Mouse (Mus musculus): ENCODE measurements around the gene Sox5. TPM values are rescaled to one million over a fixed set of nuclear protein-coding genes. Genes with fewer than 3 reads are reported as not detected.

Sox5 gene
- polyA plus RNA-seq, 1 experiment from 2014 or later: 3.3 TPM

- no peak overlapping the region for H3K9ac ChIP-seq (ENCODE audit: low read depth, low read length)
- 0 out of 2 replicates have a peak, but pooled peaks cover 8% of the 10 kb centered on the region for H3K4me1 ChIP-seq (replicated peaks; ENCODE audit: control insufficient read depth, insufficient read depth, low read length)
- no peak overlapping the region for H3K4me3 ChIP-seq (ENCODE audit: low read depth, low read length)
- H3K36me3 ChIP-seq (ENCODE audit: control insufficient read depth, insufficient read depth): no peaks in the 10 kb centered on the region
- no peak for TF ChIP-seq CTCF (IDR thresholded peaks at IDR 0.05; ENCODE audit: low read depth)
- WGBS: 75% methylated on average over 13 of the region's 13 CpGs
- H3K4me2 ChIP-seq (replicated peaks; ENCODE audit: low read depth): no peak overlapping the region
- ATAC-seq: no peak
- H3K9me3 ChIP-seq (ENCODE audit: control insufficient read depth): no peaks in the 10 kb centered on the region
- no peaks in the 10 kb centered on the region for H3K27me3 ChIP-seq (replicated peaks; ENCODE audit: control insufficient read depth, insufficient read depth, low read length)
- no peak overlapping the region for H3K27ac ChIP-seq (ENCODE audit: low read depth, low read length)
Measured at GRCm38 (mm10) chr6:144753225-144753962, 28.4 kb downstream of the Sox5 start.

- Histone ChIP-seq H3K9me3 (ENCODE audit: control insufficient read depth) (no peaks in the 10 kb centered on the region), H3K27me3 (replicated peaks; ENCODE audit: control insufficient read depth, insufficient read depth, low read length) (no peaks in the 10 kb centered on the region), H3K4me2 (replicated peaks; ENCODE audit: low read depth) (no peak overlapping the region), H3K36me3 (ENCODE audit: control insufficient read depth, insufficient read depth) (no peaks in the 10 kb centered on the region), H3K4me1 (replicated peaks; ENCODE audit: control insufficient read depth, insufficient read depth, low read length) (0 out of 2 replicates have a peak, but pooled peaks cover 8% of the 10 kb centered on the region), H3K27ac (ENCODE audit: low read depth, low read length) (no peak overlapping the region), H3K9ac (ENCODE audit: low read depth, low read length) (no peak overlapping the region), H3K4me3 (ENCODE audit: low read depth, low read length) (no peak overlapping the region)
- WGBS: 88% methylated on average over 4 of the region's 4 CpGs
- no peak for ATAC-seq
- no peak for TF ChIP-seq CTCF (IDR thresholded peaks at IDR 0.05; ENCODE audit: low read depth)
Measured at GRCm38 (mm10) chr6:144751581-144751980, 30.2 kb downstream of the Sox5 start.

DNA sequence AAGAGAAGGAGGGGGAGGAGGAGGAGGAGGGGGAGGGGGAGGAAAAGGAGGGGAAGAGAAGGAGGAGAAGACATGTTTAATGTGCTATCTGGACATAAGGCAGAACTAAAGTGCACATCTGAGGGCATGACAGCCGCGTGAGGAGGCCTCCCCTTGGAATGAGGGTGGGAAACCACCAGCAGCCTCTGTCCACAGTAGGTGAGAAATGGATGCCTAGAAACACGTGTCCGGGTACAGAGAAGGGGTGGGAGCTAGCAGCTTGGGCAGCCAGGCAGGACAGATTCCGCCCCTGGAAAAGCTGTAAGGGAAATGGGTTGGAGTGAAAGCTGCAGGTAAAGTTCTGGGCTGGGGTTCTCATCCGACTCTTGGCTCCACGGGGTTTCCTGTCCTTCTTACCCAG, 31.6 kb downstream of the Sox5 start:
- no peaks in the 10 kb centered on the region for H3K9me3 ChIP-seq (ENCODE audit: control insufficient read depth)
- no peaks in the 10 kb centered on the region for H3K36me3 ChIP-seq (ENCODE audit: control insufficient read depth, insufficient read depth)
- no peak overlapping the region for H3K27ac ChIP-seq (ENCODE audit: low read depth, low read length)
- H3K4me3 ChIP-seq (ENCODE audit: low read depth, low read length): no peak overlapping the region
- H3K9ac ChIP-seq (ENCODE audit: low read depth, low read length): no peak overlapping the region
- 0 out of 2 replicates have a peak, but pooled peaks cover 4% of the 10 kb centered on the region for H3K4me1 ChIP-seq (replicated peaks; ENCODE audit: control insufficient read depth, insufficient read depth, low read length)
- no peak for TF ChIP-seq CTCF (IDR thresholded peaks at IDR 0.05; ENCODE audit: low read depth)
- no peak for ATAC-seq
- no peak overlapping the region for H3K4me2 ChIP-seq (replicated peaks; ENCODE audit: low read depth)
- H3K27me3 ChIP-seq (replicated peaks; ENCODE audit: control insufficient read depth, insufficient read depth, low read length): no peaks in the 10 kb centered on the region
- 60% methylated on average over 7 of the region's 7 CpGs for WGBS

GRCm38 (mm10) chr6:144746436-144746835, 35.3 kb downstream of the Sox5 start:
- ATAC-seq: no peak
- Histone ChIP-seq H3K9ac (ENCODE audit: low read depth, low read length) (no peak overlapping the region), H3K27ac (ENCODE audit: low read depth, low read length) (no peak overlapping the region), H3K4me2 (replicated peaks; ENCODE audit: low read depth) (no peak overlapping the region), H3K36me3 (ENCODE audit: control insufficient read depth, insufficient read depth) (no peaks in the 10 kb centered on the region), H3K4me3 (ENCODE audit: low read depth, low read length) (no peak overlapping the region), H3K9me3 (ENCODE audit: control insufficient read depth) (no peaks in the 10 kb centered on the region), H3K4me1 (replicated peaks; ENCODE audit: control insufficient read depth, insufficient read depth, low read length) (no peaks in the 10 kb centered on the region), H3K27me3 (replicated peaks; ENCODE audit: control insufficient read depth, insufficient read depth, low read length) (no peaks in the 10 kb centered on the region)
- no peak for TF ChIP-seq CTCF (IDR thresholded peaks at IDR 0.05; ENCODE audit: low read depth)
- WGBS: 91% methylated on average over 10 of the region's 10 CpGs

GRCm38 (mm10) chr6:144742559-144742958, 39.2 kb downstream of the Sox5 start:
- no peak for TF ChIP-seq CTCF (IDR thresholded peaks at IDR 0.05; ENCODE audit: low read depth)
- H3K4me2 ChIP-seq (replicated peaks; ENCODE audit: low read depth): no peak overlapping the region
- no peak overlapping the region for H3K4me3 ChIP-seq (ENCODE audit: low read depth, low read length)
- no peaks in the 10 kb centered on the region for H3K9me3 ChIP-seq (ENCODE audit: control insufficient read depth)
- H3K27me3 ChIP-seq (replicated peaks; ENCODE audit: control insufficient read depth, insufficient read depth, low read length): no peaks in the 10 kb centered on the region
- WGBS: 48% methylated on average over 3 of the region's 3 CpGs
- H3K36me3 ChIP-seq (ENCODE audit: control insufficient read depth, insufficient read depth): no peaks in the 10 kb centered on the region
- no peak overlapping the region for H3K27ac ChIP-seq (ENCODE audit: low read depth, low read length)
- H3K9ac ChIP-seq (ENCODE audit: low read depth, low read length): no peak overlapping the region
- no peak for ATAC-seq
- no peaks in the 10 kb centered on the region for H3K4me1 ChIP-seq (replicated peaks; ENCODE audit: control insufficient read depth, insufficient read depth, low read length)

DNA sequence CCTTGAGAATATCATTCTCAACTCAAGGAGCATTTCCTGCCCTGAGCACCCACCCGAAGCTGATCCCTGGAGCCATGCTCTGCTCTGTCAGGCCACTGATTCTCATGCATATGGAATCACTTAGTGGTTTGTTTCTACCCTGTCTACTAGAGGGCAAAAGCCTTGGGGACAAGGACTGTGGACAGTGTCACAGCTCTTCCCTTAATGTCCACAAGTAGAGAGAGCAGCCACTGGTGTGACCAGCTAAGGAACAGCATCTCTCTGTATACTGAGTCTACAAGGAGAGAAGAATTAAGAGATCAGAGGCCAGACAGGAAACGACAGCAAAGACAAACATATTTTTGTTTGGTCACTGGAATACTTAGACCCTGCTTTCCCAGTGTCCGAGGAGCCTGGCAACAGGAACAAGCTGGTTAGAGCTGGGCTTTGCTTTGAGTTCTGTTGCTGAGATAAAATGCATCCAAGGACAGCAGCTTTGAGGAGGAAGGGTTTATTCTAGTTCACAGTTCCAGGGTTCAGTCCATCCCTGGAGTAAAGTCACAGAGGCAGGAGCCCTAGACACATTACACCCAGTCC, 40.6 kb downstream of the Sox5 start:
- no peaks in the 10 kb centered on the region for H3K4me1 ChIP-seq (replicated peaks; ENCODE audit: control insufficient read depth, insufficient read depth, low read length)
- no peak for TF ChIP-seq CTCF (IDR thresholded peaks at IDR 0.05; ENCODE audit: low read depth)
- H3K9me3 ChIP-seq (ENCODE audit: control insufficient read depth): no peaks in the 10 kb centered on the region
- no peak overlapping the region for H3K9ac ChIP-seq (ENCODE audit: low read depth, low read length)
- no peak overlapping the region for H3K4me3 ChIP-seq (ENCODE audit: low read depth, low read length)
- H3K36me3 ChIP-seq (ENCODE audit: control insufficient read depth, insufficient read depth): no peaks in the 10 kb centered on the region
- H3K27me3 ChIP-seq (replicated peaks; ENCODE audit: control insufficient read depth, insufficient read depth, low read length): no peaks in the 10 kb centered on the region
- no peak overlapping the region for H3K27ac ChIP-seq (ENCODE audit: low read depth, low read length)
- 44% methylated on average over 3 of the region's 3 CpGs for WGBS
- H3K4me2 ChIP-seq (replicated peaks; ENCODE audit: low read depth): no peak overlapping the region
- no peak for ATAC-seq

All from intestine, postnatal 0 days (tissue).